Mouse (Mus musculus): ENCODE results near the gene Postn. TPM values are rescaled to one million over a fixed set of nuclear protein-coding genes. Genes with fewer than 3 reads are reported as not detected.

The Postn gene
- polyA plus RNA-seq, 1 experiment from 2014 or later: 321 TPM

GRCm38 (mm10) chr3:54372625-54373024 is 11.7 kb downstream of the Postn start:
- ATAC-seq (ENCODE audit: insufficient number of reproducible peaks, insufficient read depth, low FRiP score, low read depth): no peak
- no peak overlapping the region for H3K4me3 ChIP-seq (ENCODE audit: control insufficient read depth in 1 of 2, insufficient read depth in 1 of 2, low read depth in 1 of 2, low read length in 2 of 2)
- H3K27me3 ChIP-seq (ENCODE audit: control insufficient read depth, insufficient read depth, low read length): no peaks in the 10 kb centered on the region
- no peaks in the 10 kb centered on the region for H3K9me3 ChIP-seq (ENCODE audit: control insufficient read depth, low read length)
- H3K4me1 ChIP-seq (ENCODE audit: control insufficient read depth in 2 of 2, insufficient read depth in 2 of 2, low read length in 2 of 2): no peaks in the 10 kb centered on the region
- WGBS: 80% methylated on average over 6 of the region's 6 CpGs
- H3K4me2 ChIP-seq (ENCODE audit: low read length): no peak overlapping the region
- no peak overlapping the region for H3K9ac ChIP-seq (ENCODE audit: low read length)
- no peak overlapping the region for H3K27ac ChIP-seq (replicated peaks in 1 of 2; ENCODE audit: control insufficient read depth in 1 of 2, insufficient read depth in 1 of 2, low read depth in 2 of 2, low read length in 2 of 2)
- H3K36me3 ChIP-seq (ENCODE audit: control insufficient read depth, insufficient read depth, low read length): peaks cover 40% of the 10 kb centered on the region

- Histone ChIP-seq H3K27me3 (ENCODE audit: control insufficient read depth, insufficient read depth, low read length) (no peaks in the 10 kb centered on the region), H3K36me3 (ENCODE audit: control insufficient read depth, insufficient read depth, low read length) (peaks cover 33% of the 10 kb centered on the region), H3K4me2 (ENCODE audit: low read length) (no peak overlapping the region), H3K9me3 (ENCODE audit: control insufficient read depth, low read length) (no peaks in the 10 kb centered on the region), H3K4me1 (ENCODE audit: control insufficient read depth in 2 of 2, insufficient read depth in 2 of 2, low read length in 2 of 2) (no peaks in the 10 kb centered on the region), H3K9ac (ENCODE audit: low read length) (no peak overlapping the region), H3K27ac (replicated peaks in 1 of 2; ENCODE audit: control insufficient read depth in 1 of 2, insufficient read depth in 1 of 2, low read depth in 2 of 2, low read length in 2 of 2) (no peak overlapping the region), H3K4me3 (ENCODE audit: control insufficient read depth in 1 of 2, insufficient read depth in 1 of 2, low read depth in 1 of 2, low read length in 2 of 2) (no peak overlapping the region)
- no peak for ATAC-seq (ENCODE audit: insufficient number of reproducible peaks, insufficient read depth, low FRiP score, low read depth)
- 91% methylated on average over 6 of the region's 6 CpGs for WGBS
These were observed 15.1 kb downstream of the Postn start for GRCm38 (mm10) chr3:54376014-54376413.

GRCm38 (mm10) chr3:54377647-54378046 is 16.7 kb downstream of the Postn start:
- ATAC-seq (ENCODE audit: insufficient number of reproducible peaks, insufficient read depth, low FRiP score, low read depth): no peak
- Histone ChIP-seq H3K9me3 (ENCODE audit: control insufficient read depth, low read length) (no peaks in the 10 kb centered on the region), H3K27me3 (ENCODE audit: control insufficient read depth, insufficient read depth, low read length) (no peaks in the 10 kb centered on the region), H3K27ac (replicated peaks in 1 of 2; ENCODE audit: control insufficient read depth in 1 of 2, insufficient read depth in 1 of 2, low read depth in 2 of 2, low read length in 2 of 2) (no peak overlapping the region), H3K4me3 (ENCODE audit: control insufficient read depth in 1 of 2, insufficient read depth in 1 of 2, low read depth in 1 of 2, low read length in 2 of 2) (no peak overlapping the region), H3K9ac (ENCODE audit: low read length) (no peak overlapping the region), H3K36me3 (ENCODE audit: control insufficient read depth, insufficient read depth, low read length) (peaks cover 26% of the 10 kb centered on the region), H3K4me2 (ENCODE audit: low read length) (no peak overlapping the region), H3K4me1 (ENCODE audit: control insufficient read depth in 2 of 2, insufficient read depth in 2 of 2, low read length in 2 of 2) (no peaks in the 10 kb centered on the region)
- WGBS: 53% methylated on average over 2 of the region's 2 CpGs

- Histone ChIP-seq H3K4me2 (ENCODE audit: low read length) (no peak overlapping the region), H3K27ac (replicated peaks in 1 of 2; ENCODE audit: control insufficient read depth in 1 of 2, insufficient read depth in 1 of 2, low read depth in 2 of 2, low read length in 2 of 2) (no peak overlapping the region), H3K4me3 (ENCODE audit: control insufficient read depth in 1 of 2, insufficient read depth in 1 of 2, low read depth in 1 of 2, low read length in 2 of 2) (no peak overlapping the region), H3K27me3 (ENCODE audit: control insufficient read depth, insufficient read depth, low read length) (no peaks in the 10 kb centered on the region), H3K36me3 (ENCODE audit: control insufficient read depth, insufficient read depth, low read length) (peaks cover 24% of the 10 kb centered on the region), H3K4me1 (ENCODE audit: control insufficient read depth in 2 of 2, insufficient read depth in 2 of 2, low read length in 2 of 2) (no peaks in the 10 kb centered on the region), H3K9ac (ENCODE audit: low read length) (no peak overlapping the region), H3K9me3 (ENCODE audit: control insufficient read depth, low read length) (no peaks in the 10 kb centered on the region)
- 47% methylated on average over 1 of the region's 1 CpGs for WGBS
- no peak for ATAC-seq (ENCODE audit: insufficient number of reproducible peaks, insufficient read depth, low FRiP score, low read depth)
These were observed 17.2 kb downstream of the Postn start for GRCm38 (mm10) chr3:54378135-54378534.

- no peaks in the 10 kb centered on the region for H3K4me1 ChIP-seq (ENCODE audit: control insufficient read depth in 2 of 2, insufficient read depth in 2 of 2, low read length in 2 of 2)
- H3K27me3 ChIP-seq (ENCODE audit: control insufficient read depth, insufficient read depth, low read length): no peaks in the 10 kb centered on the region
- no peak overlapping the region for H3K9ac ChIP-seq (ENCODE audit: low read length)
- H3K36me3 ChIP-seq (ENCODE audit: control insufficient read depth, insufficient read depth, low read length): peaks cover 22% of the 10 kb centered on the region
- WGBS: 64% methylated on average over 4 of the region's 4 CpGs
- no peaks in the 10 kb centered on the region for H3K9me3 ChIP-seq (ENCODE audit: control insufficient read depth, low read length)
- no peak overlapping the region for H3K4me2 ChIP-seq (ENCODE audit: low read length)
- H3K4me3 ChIP-seq (ENCODE audit: control insufficient read depth in 1 of 2, insufficient read depth in 1 of 2, low read depth in 1 of 2, low read length in 2 of 2): no peak overlapping the region
- no peak for ATAC-seq (ENCODE audit: insufficient number of reproducible peaks, insufficient read depth, low FRiP score, low read depth)
- no peak overlapping the region for H3K27ac ChIP-seq (replicated peaks in 1 of 2; ENCODE audit: control insufficient read depth in 1 of 2, insufficient read depth in 1 of 2, low read depth in 2 of 2, low read length in 2 of 2)
These were observed 19.1 kb downstream of the Postn start for GRCm38 (mm10) chr3:54379981-54380380.

- Histone ChIP-seq H3K4me2 (ENCODE audit: low read length) (no peak overlapping the region), H3K4me1 (ENCODE audit: control insufficient read depth in 2 of 2, insufficient read depth in 2 of 2, low read length in 2 of 2) (no peaks in the 10 kb centered on the region), H3K9me3 (ENCODE audit: control insufficient read depth, low read length) (no peaks in the 10 kb centered on the region), H3K9ac (ENCODE audit: low read length) (no peak overlapping the region), H3K36me3 (ENCODE audit: control insufficient read depth, insufficient read depth, low read length) (no peaks in the 10 kb centered on the region), H3K4me3 (ENCODE audit: control insufficient read depth in 1 of 2, insufficient read depth in 1 of 2, low read depth in 1 of 2, low read length in 2 of 2) (no peak overlapping the region), H3K27me3 (ENCODE audit: control insufficient read depth, insufficient read depth, low read length) (no peaks in the 10 kb centered on the region), H3K27ac (replicated peaks in 1 of 2; ENCODE audit: control insufficient read depth in 1 of 2, insufficient read depth in 1 of 2, low read depth in 2 of 2, low read length in 2 of 2) (no peak overlapping the region)
- no peak for ATAC-seq (ENCODE audit: insufficient number of reproducible peaks, insufficient read depth, low FRiP score, low read depth)
- WGBS: 24% methylated on average over 2 of the region's 2 CpGs
These were observed 38.4 kb downstream of the Postn start for GRCm38 (mm10) chr3:54399321-54399720.

- no peaks in the 10 kb centered on the region for H3K27me3 ChIP-seq (ENCODE audit: control insufficient read depth, insufficient read depth, low read length)
- WGBS: 60% methylated on average over 2 of the region's 2 CpGs
- no peak for ATAC-seq (ENCODE audit: insufficient number of reproducible peaks, insufficient read depth, low FRiP score, low read depth)
- no peaks in the 10 kb centered on the region for H3K36me3 ChIP-seq (ENCODE audit: control insufficient read depth, insufficient read depth, low read length)
- no peak overlapping the region for H3K27ac ChIP-seq (replicated peaks in 1 of 2; ENCODE audit: control insufficient read depth in 1 of 2, insufficient read depth in 1 of 2, low read depth in 2 of 2, low read length in 2 of 2)
- H3K9ac ChIP-seq (ENCODE audit: low read length): no peak overlapping the region
- no peak overlapping the region for H3K4me2 ChIP-seq (ENCODE audit: low read length)
- H3K4me1 ChIP-seq (ENCODE audit: control insufficient read depth in 2 of 2, insufficient read depth in 2 of 2, low read length in 2 of 2): no peaks in the 10 kb centered on the region
- no peak overlapping the region for H3K4me3 ChIP-seq (ENCODE audit: control insufficient read depth in 1 of 2, insufficient read depth in 1 of 2, low read depth in 1 of 2, low read length in 2 of 2)
- H3K9me3 ChIP-seq (ENCODE audit: control insufficient read depth, low read length): no peaks in the 10 kb centered on the region
These were observed 39.0 kb downstream of the Postn start for GRCm38 (mm10) chr3:54399911-54400310.

- Histone ChIP-seq H3K4me1 (ENCODE audit: control insufficient read depth in 2 of 2, insufficient read depth in 2 of 2, low read length in 2 of 2) (no peaks in the 10 kb centered on the region), H3K4me3 (ENCODE audit: control insufficient read depth in 1 of 2, insufficient read depth in 1 of 2, low read depth in 1 of 2, low read length in 2 of 2) (no peak overlapping the region), H3K9ac (ENCODE audit: low read length) (no peak overlapping the region), H3K27me3 (ENCODE audit: control insufficient read depth, insufficient read depth, low read length) (no peaks in the 10 kb centered on the region), H3K36me3 (ENCODE audit: control insufficient read depth, insufficient read depth, low read length) (no peaks in the 10 kb centered on the region), H3K4me2 (ENCODE audit: low read length) (no peak overlapping the region), H3K27ac (replicated peaks in 1 of 2; ENCODE audit: control insufficient read depth in 1 of 2, insufficient read depth in 1 of 2, low read depth in 2 of 2, low read length in 2 of 2) (no peak overlapping the region), H3K9me3 (ENCODE audit: control insufficient read depth, low read length) (no peaks in the 10 kb centered on the region)
- no peak for ATAC-seq (ENCODE audit: insufficient number of reproducible peaks, insufficient read depth, low FRiP score, low read depth)
- WGBS: 39% methylated on average over 1 of the region's 1 CpGs
These were observed 39.7 kb downstream of the Postn start for GRCm38 (mm10) chr3:54400617-54401016.

Data from heart, embryonic 14.5 days (tissue).